Mouse (Mus musculus) lung, embryonic 16.5 days (tissue): ENCODE measurements around the gene Bcl2l12. TPM values are rescaled to one million over a fixed set of nuclear protein-coding genes. Genes with fewer than 3 reads are reported as not detected.

ENCODE experiments used
- ATAC-seq: fragments of 200-750 bp; cut with Nextera tagmentation; 2 replicates; pipeline ENCODE4 v1.8.0; 2017; ENCODE audit warnings: low read depth, mild to moderate bottlenecking, moderate library complexity
- H3K27ac ChIP-seq: fragments of 300-500 bp; sonication (generic); 2 replicates; pipeline ENCODE4 v1.5.1; 2014; ENCODE audit warnings: mild to moderate bottlenecking, control low read depth, low read length
- H3K27me3 ChIP-seq: fragments of 300-500 bp; sonication (generic); 2 replicates; pipeline ENCODE4 v1.6.1; 2014; ENCODE audit warnings: low read depth, low read length, mixed read lengths; ENCODE audit not compliant: control insufficient read depth, insufficient read depth
- H3K36me3 ChIP-seq: fragments of 300-500 bp; sonication (generic); 2 replicates; pipeline ENCODE4 v1.6.1; 2014; ENCODE audit warnings: low read length; ENCODE audit not compliant: control insufficient read depth, insufficient read depth
- H3K4me1 ChIP-seq: fragments of 300-500 bp; sonication (generic); replicated peaks from 2 replicates; pipeline ENCODE4 v1.6.1; 2014; ENCODE audit warnings: low read length, mixed read lengths; ENCODE audit not compliant: control insufficient read depth, insufficient read depth
- H3K4me2 ChIP-seq: fragments of 300-500 bp; sonication (generic); 2 replicates; pipeline ENCODE4 v1.6.1; 2014; ENCODE audit warnings: low read depth, low read length, control low read depth
- H3K4me3 ChIP-seq: fragments of 300-500 bp; sonication (generic); 2 replicates; pipeline ENCODE4 v1.5.1; 2014; ENCODE audit warnings: mild to moderate bottlenecking, low read length, control low read depth
- H3K9ac ChIP-seq: fragments of 300-500 bp; sonication (generic); 2 replicates; pipeline ENCODE4 v1.6.1; 2014; ENCODE audit warnings: low read length, control low read depth
- H3K9me3 ChIP-seq: fragments of 300-500 bp; sonication (generic); 2 replicates; pipeline ENCODE4 v1.6.1; 2016; ENCODE audit warnings: low read length; ENCODE audit not compliant: control insufficient read depth
- WGBS: fragments of 180-500 bp; shearing (Covaris S2); extraction: QIAGEN DNeasy Blood & Tissue Kit; methylation state at CpG from one replicate; pipeline ENCODE4 v1.1.7; 2014; 5-methylcytosine and 5-hydroxymethylcytosine counted together
- polyA plus RNA-seq: library from polyadenylated mRNA; unstranded; fragments of >200 nt; fragmentation: Nextera tagmentation; extraction: Ambion mirVana; gene quantifications from 2 replicates; pipeline ENCODE4 v1.2.1, GENCODE M21; 2015

Bcl2l12 gene
- polyA plus RNA-seq, 1 experiment from 2014 or later, result 62.0 TPM

- Histone ChIP-seq H3K36me3 (peaks cover 29% of the 10 kb centered on the region), H3K4me2 (no peak overlapping the region), H3K9me3 (no peaks in the 10 kb centered on the region), H3K27ac (no peak overlapping the region), H3K9ac (no peak overlapping the region), H3K27me3 (no peaks in the 10 kb centered on the region), H3K4me1 (peaks cover 13% of the 10 kb centered on the region), H3K4me3 (no peak overlapping the region)
- 94% methylated on average over 16 of the region's 16 CpGs for WGBS
- ATAC-seq, result no peak
These were observed 15.0 kb upstream of the Bcl2l12 start for GRCm38 (mm10) chr7:45013366-45014095.

- Histone ChIP-seq H3K27ac (no peak overlapping the region), H3K4me2 (no peak overlapping the region), H3K36me3 (peaks cover 36% of the 10 kb centered on the region), H3K4me3 (no peak overlapping the region), H3K27me3 (no peaks in the 10 kb centered on the region), H3K9ac (no peak overlapping the region), H3K9me3 (no peaks in the 10 kb centered on the region), H3K4me1 (peaks cover 10% of the 10 kb centered on the region)
- 77% methylated on average over 4 of the region's 4 CpGs for WGBS
- ATAC-seq, result no peak
These were observed 14.3 kb upstream of the Bcl2l12 start for GRCm38 (mm10) chr7:45012824-45013223.

- Histone ChIP-seq H3K4me1 (peaks cover 10% of the 10 kb centered on the region), H3K36me3 (peaks cover 44% of the 10 kb centered on the region), H3K9ac (no peak overlapping the region), H3K9me3 (no peaks in the 10 kb centered on the region), H3K27me3 (no peaks in the 10 kb centered on the region), H3K4me3 (no peak overlapping the region), H3K4me2 (no peak overlapping the region), H3K27ac (no peak overlapping the region)
- ATAC-seq, result no peak
- 94% methylated on average over 6 of the region's 6 CpGs for WGBS
These were observed 13.5 kb upstream of the Bcl2l12 start for GRCm38 (mm10) chr7:45012011-45012410.

- no peak for ATAC-seq
- 87% methylated on average over 19 of the region's 19 CpGs for WGBS
- no peak overlapping the region for H3K4me2 ChIP-seq
These were observed 9.9 kb upstream of the Bcl2l12 start for GRCm38 (mm10) chr7:45008411-45008810.

GRCm38 (mm10) chr7:45007846-45008245 lies 9.3 kb upstream of the Bcl2l12 start:
- ATAC-seq, result no peak
- no peak overlapping the region for H3K27ac ChIP-seq
- no peak overlapping the region for H3K4me3 ChIP-seq
- no peaks in the 10 kb centered on the region for H3K9me3 ChIP-seq
- no peaks in the 10 kb centered on the region for H3K4me1 ChIP-seq
- H3K36me3 ChIP-seq, result peaks cover 78% of the 10 kb centered on the region
- H3K27me3 ChIP-seq, result no peaks in the 10 kb centered on the region
- 93% methylated on average over 30 of the region's 30 CpGs for WGBS
- no peak overlapping the region for H3K9ac ChIP-seq
- no peak overlapping the region for H3K4me2 ChIP-seq

More at GRCm38 (mm10) chr7:45008411-45008810, 9.9 kb upstream of the Bcl2l12 start:
- H3K4me1 ChIP-seq, result no peaks in the 10 kb centered on the region
- H3K36me3 ChIP-seq, result peaks cover 72% of the 10 kb centered on the region
- no peak overlapping the region for H3K4me3 ChIP-seq
- H3K9me3 ChIP-seq, result no peaks in the 10 kb centered on the region
- H3K27me3 ChIP-seq, result no peaks in the 10 kb centered on the region
- no peak overlapping the region for H3K27ac ChIP-seq
- no peak overlapping the region for H3K9ac ChIP-seq

GRCm38 (mm10) chr7:45007141-45007540 lies 8.6 kb upstream of the Bcl2l12 start:
- Histone ChIP-seq H3K36me3 (peaks cover 78% of the 10 kb centered on the region), H3K27me3 (no peaks in the 10 kb centered on the region), H3K4me2 (no peak overlapping the region), H3K4me1 (no peaks in the 10 kb centered on the region), H3K9ac (no peak overlapping the region), H3K27ac (no peak overlapping the region), H3K9me3 (no peaks in the 10 kb centered on the region), H3K4me3 (no peak overlapping the region)
- 91% methylated on average over 29 of the region's 29 CpGs for WGBS
- no peak for ATAC-seq

GRCm38 (mm10) chr7:45006503-45006902 lies 8.0 kb upstream of the Bcl2l12 start:
- Histone ChIP-seq H3K27ac (no peak overlapping the region), H3K4me2 (no peak overlapping the region), H3K9ac (no peak overlapping the region), H3K9me3 (no peaks in the 10 kb centered on the region), H3K4me3 (no peak overlapping the region), H3K4me1 (no peaks in the 10 kb centered on the region), H3K36me3 (peaks cover 76% of the 10 kb centered on the region), H3K27me3 (no peaks in the 10 kb centered on the region)
- 91% methylated on average over 12 of the region's 12 CpGs for WGBS
- ATAC-seq, result no peak

- H3K27me3 ChIP-seq, result no peaks in the 10 kb centered on the region
- H3K4me1 ChIP-seq, result 0 out of 2 replicates have a peak, but pooled peaks cover 3% of the 10 kb centered on the region
- H3K9me3 ChIP-seq, result no peaks in the 10 kb centered on the region
- no peak for ATAC-seq
- H3K36me3 ChIP-seq, result peaks cover 82% of the 10 kb centered on the region
- no peak overlapping the region for H3K27ac ChIP-seq
- 72% methylated on average over 5 of the region's 6 CpGs for WGBS
- no peak overlapping the region for H3K9ac ChIP-seq
- H3K4me2 ChIP-seq, result no peak overlapping the region
- no peak overlapping the region for H3K4me3 ChIP-seq
These were observed 6.9 kb upstream of the Bcl2l12 start for GRCm38 (mm10) chr7:45005321-45005992.

GRCm38 (mm10) chr7:45004546-45004945 lies 6.0 kb upstream of the Bcl2l12 start:
- no peak for ATAC-seq
- Histone ChIP-seq H3K36me3 (peaks cover 77% of the 10 kb centered on the region), H3K9me3 (no peaks in the 10 kb centered on the region), H3K27ac (peak overlapping the region; percentile 31; the same call in 1 of the 2 replicates), H3K4me2 (no peak overlapping the region), H3K4me1 (peaks cover 10% of the 10 kb centered on the region), H3K27me3 (no peaks in the 10 kb centered on the region), H3K4me3 (no peak overlapping the region), H3K9ac (no peak overlapping the region)
- WGBS, result 47% methylated on average over 3 of the region's 3 CpGs
